Mouse (Mus musculus): ENCODE data around the gene Eps15l1.
A peak's percentile ranks its signal among the peaks of the same experiment; 100 is the strongest.

The Eps15l1 gene

DNA sequence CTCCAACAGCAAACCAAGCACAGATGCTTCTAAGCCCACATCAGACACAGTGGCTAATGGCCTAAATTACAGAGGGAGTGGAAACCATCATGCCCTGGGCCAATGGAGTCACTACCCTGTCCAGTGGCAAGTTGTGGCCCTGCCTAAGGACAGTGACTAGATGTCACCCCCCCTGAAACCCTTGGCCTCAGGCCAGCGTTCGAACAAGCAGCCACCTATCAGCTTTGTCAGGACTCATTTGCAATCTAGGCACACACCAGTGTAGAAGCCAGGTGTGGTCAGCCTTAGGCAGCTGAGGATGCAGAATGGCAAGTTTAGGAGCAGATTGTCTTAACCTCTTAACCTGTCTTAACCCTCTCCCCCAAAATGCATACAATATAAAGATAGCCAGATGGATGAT lies 6.0 kb downstream of the Eps15l1 start:
- DNase-seq (ENCODE audit: extremely low read depth, insufficient read length, low spot score) = no peak

DNA sequence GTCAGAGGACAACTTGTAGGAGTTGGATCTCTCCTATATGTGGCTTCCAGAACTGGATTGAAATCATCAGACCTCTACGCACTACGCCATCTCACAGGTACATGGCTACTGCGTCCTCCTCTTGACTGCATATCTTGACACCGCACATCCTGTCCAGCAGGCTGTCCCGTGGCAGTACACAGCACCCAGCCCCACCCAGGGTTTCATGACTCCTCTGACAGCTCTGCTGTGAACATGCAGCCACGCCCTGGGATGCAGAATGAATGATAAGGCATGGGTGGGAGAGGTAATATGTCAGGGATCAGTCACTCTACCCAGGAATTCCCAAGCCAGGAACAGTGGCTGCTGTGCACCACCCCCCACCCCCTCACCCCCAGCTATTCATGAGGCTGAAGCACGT lies 7.4 kb downstream of the Eps15l1 start:
- DNase-seq (ENCODE audit: extremely low read depth, insufficient read length, low spot score) = no peak

DNA sequence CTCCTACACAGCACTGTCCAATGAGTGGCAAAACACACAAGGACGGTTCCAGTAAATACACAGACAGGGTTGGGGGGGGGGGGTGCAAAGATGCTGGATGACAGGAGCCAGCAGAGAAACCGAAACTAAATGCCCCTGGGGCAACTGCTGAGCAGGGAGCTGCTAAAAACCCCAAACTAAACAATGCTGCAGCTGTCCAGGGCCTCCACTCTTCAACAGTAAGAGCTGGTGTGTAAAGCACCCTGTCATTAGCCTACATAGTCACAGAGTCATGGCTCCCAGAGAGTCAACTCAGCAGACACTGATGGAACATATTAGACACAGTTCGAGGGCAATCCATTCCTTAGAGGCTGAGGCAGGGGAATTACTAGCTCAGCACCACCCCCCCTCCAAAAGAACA lies 11.8 kb downstream of the Eps15l1 start:
- DNase-seq (ENCODE audit: extremely low read depth, insufficient read length, low spot score) = no peak

DNA sequence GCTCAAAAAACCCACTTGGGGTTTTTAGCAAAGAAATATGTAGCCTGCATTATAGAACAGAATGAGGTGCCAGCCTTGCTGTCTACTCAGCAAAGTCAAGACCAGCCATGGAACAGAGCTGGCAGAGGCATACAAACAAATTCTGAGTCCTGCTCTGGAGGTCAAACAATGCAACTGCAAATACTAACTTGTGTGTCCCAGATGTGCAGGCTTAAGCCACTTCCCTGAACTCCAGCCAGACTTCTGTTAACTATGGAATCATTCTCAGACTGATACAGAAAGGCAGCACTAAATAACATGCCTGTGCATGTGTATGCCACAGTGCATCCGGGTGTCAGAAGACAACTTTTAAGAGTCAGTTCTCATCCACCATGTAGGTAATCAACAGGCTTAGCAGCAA lies 13.4 kb downstream of the Eps15l1 start:
- DNase-seq (ENCODE audit: extremely low read depth, insufficient read length, low spot score) = no peak

DNA sequence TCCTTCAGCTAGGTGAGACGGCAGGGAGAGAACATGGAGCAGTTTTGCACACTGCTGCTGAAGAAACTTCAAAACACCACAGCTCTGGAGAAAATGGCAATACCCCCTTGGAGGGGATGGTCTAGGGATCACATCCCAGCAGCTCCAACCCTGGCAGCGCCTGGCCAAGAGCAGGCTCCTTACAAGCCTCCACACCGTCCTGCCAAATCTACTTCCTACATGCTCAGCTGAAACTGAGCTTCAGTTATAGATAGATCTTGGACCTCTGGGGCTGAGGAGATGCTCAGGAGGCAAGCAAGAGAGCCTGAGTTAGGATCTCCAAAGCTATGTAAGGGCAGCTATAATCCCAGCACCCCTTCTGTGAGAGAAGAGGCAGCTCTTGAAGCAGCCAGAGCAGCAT lies 18.3 kb downstream of the Eps15l1 start:
- DNase-seq (ENCODE audit: extremely low read depth, insufficient read length, low spot score) = no peak

DNA sequence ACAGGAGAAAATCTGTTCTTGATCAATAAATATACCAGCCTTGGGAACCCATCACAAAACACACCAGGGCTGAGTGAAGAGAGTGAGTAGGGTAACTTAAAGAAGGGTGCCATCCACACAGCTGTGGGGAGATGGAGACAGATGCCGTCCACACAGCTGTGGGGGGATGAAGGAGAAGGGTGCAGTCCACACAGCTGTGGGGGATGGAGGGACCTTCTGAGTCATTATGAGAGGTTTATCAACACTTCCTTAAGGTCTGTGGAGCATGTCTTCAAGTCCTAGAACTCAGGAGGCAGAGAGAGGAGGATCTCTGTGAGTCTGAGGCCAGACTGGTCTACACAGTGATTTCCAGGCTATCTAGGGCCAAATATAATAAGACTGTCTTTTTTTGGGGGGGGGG lies 19.9 kb downstream of the Eps15l1 start:
- DNase-seq (ENCODE audit: extremely low read depth, insufficient read length, low spot score) = no peak

DNA sequence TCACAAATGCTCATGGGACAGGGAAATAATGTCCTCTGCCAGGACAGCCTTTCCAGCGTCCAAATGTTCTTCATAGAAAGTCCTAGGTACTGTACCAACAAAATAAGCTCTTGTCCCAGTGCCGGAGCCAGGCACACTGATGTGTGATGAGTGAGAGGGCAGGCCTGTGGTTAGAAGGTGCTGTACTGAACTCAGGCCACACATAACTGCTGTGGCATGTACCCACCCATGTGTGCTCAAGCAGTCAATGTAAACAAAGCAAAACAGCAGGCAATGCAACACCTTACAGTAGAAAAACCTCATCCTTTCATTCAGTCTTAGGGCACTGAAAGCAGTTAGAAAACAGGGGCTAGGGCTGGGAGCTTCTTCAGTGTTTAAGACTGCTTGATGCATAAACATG lies 35.5 kb downstream of the Eps15l1 start:
- no peak for DNase-seq (ENCODE audit: extremely low read depth, insufficient read length, low spot score)

DNA sequence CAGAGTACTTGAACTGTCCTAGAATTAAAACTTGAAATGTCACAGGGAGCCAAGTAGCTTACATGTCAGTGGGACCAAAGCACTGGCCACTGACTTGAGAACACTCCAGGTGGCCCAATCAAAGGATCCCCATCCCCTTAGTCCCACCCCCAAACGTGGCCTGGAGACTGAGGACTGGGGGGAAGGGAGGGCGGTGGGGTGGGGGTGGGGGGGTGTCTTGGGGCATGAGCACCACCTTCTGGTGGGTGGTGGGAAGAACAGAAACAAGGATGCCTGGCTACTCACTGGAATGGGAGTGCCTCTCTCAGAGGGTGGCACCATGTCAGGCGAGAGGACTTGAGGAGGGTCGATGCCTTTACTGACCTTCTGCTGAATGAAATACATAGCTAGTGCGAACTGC lies 38.9 kb downstream of the Eps15l1 start:
- DNase-seq (ENCODE audit: extremely low read depth, insufficient read length, low spot score) = no peak

DNA sequence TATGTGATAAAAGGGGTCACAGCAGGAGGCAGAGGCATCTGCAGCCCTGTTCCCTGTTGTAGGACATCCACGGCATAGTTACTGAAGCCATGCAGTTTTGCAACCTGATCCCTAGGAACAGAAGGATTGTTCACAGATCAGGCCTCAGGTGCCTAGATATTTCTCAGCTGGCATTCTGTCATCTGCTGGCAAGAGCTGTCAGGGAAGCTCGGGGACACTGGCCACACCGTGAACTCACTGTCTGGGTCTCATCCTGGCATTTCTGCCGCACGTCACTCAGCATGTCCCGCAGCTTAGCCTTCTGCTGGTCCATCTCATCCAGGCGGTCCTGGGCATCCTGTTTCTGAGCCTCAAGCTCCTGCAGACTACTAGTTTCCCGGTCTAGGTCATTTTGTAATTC lies 40.6 kb downstream of the Eps15l1 start:
- DNase-seq (ENCODE audit: extremely low read depth, insufficient read length, low spot score) = no peak

DNA sequence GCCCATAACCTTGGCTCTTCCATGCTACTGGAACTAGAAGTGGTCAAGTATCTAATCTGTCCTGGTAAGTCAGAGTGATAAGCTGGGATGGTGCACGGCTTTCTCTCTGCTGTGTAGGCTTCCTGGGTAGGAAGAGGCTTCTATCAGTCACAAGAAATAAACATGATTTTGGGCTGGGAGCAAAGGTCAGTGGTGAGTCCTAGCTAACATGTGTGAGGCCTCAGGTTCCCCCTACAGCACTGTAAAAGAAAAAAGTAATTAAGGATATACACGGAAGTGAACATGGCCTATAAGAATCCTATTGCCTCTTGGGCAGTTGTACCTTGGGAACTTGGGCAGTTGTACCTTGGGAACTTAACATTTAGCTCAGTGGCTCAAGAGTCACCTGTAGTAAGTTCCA lies 44.4 kb downstream of the Eps15l1 start:
- DNase-seq (ENCODE audit: extremely low read depth, insufficient read length, low spot score) = no peak

DNA sequence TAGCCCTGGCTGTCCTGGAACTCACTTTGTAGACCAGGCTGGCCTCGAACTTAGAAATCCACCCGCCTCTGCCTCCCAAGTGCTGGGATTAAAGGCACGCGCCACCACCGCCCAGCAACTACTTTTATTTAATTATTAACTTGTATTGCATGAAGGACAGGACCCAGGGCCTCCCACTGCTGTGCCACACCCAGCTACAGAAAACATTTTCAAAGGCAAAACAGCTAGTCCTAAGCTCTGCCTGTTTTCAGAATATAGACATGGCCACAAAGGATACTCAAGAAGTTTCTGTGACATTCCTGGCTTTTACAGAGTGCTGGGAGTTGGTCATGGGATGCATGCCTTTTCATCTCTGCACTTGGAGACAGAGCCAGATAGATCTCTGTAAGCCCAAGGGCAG lies 45.0 kb downstream of the Eps15l1 start:
- DNase-seq (ENCODE audit: extremely low read depth, insufficient read length, low spot score) = no peak

DNA sequence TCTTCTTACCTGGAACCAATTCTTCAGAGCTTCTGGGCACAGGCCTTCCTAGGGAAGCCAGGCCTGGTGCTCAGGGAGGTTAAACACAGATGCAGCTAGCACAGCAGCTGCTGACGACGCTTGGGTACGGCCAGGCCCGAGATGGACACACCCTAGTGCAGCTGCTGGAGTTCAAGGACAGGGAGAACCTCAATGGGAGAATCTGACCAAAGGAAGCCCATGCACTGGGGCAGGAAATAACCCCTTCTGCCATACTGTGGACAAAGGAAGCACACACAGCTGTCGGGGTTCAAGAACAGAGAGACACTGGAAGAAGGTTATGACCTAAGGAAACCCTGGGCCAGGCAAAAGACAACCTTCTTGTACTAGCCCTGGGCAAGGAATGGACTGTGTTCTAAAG lies 46.1 kb downstream of the Eps15l1 start:
- DNase-seq (ENCODE audit: extremely low read depth, insufficient read length, low spot score) = no peak

DNA sequence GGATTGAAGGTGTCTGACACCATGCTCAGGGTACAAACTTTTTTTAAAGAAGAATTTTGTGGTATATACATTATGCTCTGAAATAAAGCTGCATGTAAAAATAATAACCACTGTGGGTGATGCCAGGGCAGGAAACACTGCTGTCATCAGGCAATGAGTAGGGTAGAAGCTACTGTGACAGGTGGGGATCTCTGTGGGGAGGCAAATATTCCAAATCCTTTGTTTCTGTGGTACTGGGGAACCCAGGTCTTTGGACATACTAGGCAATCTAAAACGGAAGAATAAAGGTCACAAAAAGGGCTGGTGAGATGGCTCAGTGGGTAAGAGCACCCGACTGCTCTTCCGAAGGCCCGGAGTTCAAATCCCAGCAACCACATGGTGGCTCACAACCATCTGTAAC lies 48.9 kb downstream of the Eps15l1 start:
- DNase-seq (ENCODE audit: extremely low read depth, insufficient read length, low spot score) = no peak

DNA sequence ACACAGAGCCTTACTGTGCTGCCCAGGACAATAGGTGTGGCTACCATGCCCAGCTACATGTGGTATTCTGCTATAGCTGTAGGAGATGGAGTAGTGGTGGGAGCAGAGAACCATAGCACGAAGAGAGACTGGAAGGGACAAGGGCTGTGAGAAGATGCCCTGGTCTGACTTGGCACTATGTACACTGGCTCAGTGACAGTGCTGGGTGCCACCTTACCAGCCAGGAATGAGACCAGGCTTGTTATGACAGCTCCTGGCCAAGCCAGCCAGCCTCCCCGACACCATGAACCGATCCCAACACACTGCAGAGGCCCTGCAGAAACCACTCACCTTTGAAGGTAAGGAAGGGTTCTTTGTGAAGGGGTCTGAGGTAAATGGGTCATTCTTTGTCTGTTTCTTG lies 49.9 kb downstream of the Eps15l1 start:
- no peak for DNase-seq (ENCODE audit: extremely low read depth, insufficient read length, low spot score)

DNA sequence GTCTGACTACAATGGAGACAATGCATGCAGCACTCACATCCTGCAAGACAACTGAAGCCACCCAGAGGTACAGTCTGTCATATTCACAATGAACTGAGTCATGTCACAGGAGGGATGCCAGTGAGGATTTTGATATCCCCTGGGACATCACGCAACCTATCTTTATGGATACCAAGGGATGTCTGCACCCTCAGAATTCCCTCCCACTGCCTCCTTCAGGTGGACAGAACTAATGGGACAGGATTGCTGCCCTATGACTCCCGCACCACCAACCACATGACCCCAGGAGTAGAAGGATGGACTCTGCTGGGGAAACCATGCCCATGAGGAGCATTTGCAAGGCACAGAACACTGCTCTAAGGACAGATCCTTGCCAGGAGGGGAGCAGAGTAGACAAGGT lies 54.8 kb downstream of the Eps15l1 start:
- DNase-seq (ENCODE audit: extremely low read depth, insufficient read length, low spot score) = no peak

DNA sequence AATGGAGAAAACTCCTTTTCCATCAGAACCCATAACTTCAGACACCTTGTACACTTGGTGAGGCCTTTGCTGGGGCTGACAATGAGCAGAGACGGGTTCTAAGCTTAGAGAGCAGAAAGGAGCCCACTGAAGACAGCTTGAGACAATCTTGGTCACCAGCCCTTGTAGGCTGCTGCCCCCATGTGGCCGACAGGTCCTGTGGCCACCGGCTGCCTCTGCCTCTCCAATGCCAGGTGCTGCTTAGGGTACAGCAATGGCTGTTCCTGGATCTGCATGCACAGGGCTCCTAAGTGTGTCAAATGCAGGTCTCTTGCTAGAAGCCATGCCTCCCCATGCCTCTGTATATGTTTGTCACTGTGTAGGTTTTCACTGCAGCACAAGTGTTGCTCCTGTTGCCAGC lies 55.4 kb downstream of the Eps15l1 start:
- peak; percentile 30 for DNase-seq (ENCODE audit: extremely low read depth, insufficient read length, low spot score)

DNA sequence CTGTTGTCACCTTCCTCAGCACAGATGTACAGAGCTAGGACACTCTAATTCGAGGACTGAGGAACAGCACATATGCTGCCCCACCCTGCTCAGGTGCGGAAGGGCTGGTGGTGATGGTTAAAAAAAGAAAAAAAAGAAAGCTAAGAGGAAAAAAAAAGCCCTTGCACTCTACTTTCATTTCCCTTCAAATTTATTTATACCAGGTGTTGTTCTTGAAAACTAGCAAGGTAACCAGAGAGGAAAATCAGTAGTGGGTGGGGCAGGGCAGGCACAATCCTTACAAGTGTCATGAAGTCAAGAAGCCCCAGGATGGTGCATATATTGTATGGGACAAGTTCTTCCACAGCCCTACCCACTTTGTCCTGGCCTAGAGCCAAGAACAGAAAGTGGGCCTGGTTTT lies 56.2 kb downstream of the Eps15l1 start:
- DNase-seq (ENCODE audit: extremely low read depth, insufficient read length, low spot score) = no peak

DNA sequence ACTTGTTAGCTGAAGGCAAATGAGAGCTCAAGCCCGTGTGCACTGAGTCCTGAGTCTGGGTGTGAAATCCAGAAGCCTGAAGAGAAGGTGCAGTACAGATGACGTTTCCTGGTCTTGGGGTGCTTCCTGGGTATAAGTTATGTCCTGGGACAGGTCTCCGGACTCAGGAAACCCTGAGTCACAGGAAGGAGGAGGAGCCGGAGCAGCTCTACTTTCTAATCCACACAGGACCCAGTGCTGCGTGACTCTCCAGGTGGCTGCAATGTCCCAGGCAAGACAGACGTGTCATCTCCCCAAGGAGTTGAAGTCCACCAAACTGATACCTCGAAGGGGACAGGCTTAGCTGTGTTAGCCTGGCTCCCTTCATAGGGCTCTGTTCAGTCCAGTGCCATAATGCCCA lies 57.8 kb downstream of the Eps15l1 start:
- DNase-seq (ENCODE audit: extremely low read depth, insufficient read length, low spot score) = no peak

DNA sequence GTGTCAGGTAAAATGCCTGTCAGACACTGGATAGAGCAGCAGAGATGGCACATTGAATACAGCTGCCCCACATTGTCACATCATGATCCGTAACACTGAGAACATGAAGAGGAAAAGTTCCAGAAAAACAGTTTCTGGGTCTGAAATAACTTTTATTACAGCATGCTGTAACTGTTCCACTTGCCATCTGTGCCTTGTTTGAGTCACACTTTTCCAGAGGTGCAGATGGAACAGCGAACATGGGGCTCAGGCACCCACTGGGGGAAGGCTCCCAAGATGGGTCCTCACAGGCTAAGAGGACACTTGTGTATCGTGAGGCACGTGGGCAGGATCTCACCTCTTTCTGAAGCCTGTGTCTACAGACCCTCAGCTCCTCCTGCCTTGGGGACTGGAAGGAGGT lies 58.5 kb downstream of the Eps15l1 start:
- no peak for DNase-seq (ENCODE audit: extremely low read depth, insufficient read length, low spot score)

DNA sequence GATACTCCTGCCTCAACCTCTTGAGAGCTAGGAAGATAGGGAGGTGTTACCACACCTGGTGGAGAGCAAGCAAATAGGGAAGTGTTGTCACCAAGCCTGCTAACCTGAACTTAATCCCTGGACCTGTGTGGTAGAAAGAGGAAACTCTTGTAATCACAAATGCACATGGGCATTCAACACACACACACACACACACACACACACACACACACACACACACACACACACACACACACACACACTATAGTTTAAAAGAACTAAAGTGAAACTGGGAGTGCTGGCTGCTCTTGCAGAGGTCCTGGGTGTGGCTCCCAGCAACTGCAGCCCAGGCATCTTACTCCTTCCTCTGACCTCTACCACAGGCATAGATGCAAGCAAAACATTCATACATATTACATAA lies 61.1 kb downstream of the Eps15l1 start:
- DNase-seq (ENCODE audit: extremely low read depth, insufficient read length, low spot score) = no peak

DNA sequence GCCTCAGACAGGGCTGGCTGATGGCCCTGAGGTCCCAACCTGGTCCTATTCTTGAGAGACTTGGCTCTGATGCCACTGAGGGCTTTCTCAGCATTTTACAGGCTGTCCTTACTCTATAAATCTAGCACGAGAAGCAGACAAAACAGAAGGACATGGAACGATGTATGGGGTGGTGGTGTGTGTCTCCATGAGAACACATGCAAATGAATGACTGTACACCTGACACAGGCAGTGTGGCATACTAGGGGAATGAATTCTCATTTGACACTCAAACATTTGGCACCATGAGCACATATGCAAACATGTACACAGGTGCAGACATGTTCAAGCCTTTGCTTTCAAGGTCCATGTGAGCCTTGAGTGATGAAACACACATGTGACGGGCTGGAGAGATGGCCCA lies 64.7 kb downstream of the Eps15l1 start:
- no peak for DNase-seq (ENCODE audit: extremely low read depth, insufficient read length, low spot score)

DNA sequence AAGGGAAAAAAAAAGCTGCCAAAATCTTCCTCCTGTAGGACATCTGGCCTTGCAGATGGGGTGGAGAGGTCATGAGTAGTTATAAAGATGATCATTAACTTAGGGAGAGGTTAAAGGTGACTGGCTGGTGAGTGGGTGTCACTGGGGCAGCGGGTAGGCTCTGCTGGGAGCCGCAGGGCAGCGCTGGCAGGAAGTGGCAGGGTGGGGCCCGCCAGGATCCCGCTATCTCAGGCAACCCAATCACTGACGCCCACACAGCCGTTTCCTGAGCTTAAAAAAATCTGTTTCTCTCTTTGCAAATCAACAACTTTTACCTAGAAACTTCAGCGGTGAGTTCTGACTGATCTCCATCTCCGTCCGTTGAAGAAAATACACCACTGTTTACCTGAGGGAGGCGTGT lies 67.0 kb downstream of the Eps15l1 start:
- DNase-seq (ENCODE audit: extremely low read depth, insufficient read length, low spot score) = no peak

DNA sequence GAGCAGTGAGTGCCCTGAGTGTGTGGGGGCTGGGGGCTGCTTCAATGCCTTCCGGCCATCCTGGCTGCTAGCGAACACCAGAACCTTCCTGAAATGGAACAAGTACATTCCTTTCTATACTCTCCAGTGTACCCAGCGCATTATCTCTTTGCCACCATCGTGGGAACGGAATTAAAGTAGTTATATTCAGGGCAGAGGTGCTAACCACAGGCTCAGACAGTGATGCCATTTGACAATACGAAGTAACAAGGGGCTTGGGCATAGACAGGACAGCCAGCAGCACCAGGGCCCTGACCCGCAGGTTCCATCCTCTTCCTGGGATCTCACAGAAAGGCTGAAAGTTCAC lies 67.6 kb downstream of the Eps15l1 start:
- DNase-seq (ENCODE audit: extremely low read depth, insufficient read length, low spot score) = no peak
